Mouse (Mus musculus) liver, postnatal 0 days (tissue): Measurements from ENCODE around the gene Paqr8.

Source experiments
- CTCF ChIP-seq: sonication (generic); IDR thresholded peaks from 2 replicates; pipeline ENCODE4 v1.5.1; 2016; ENCODE audit warnings: antibody characterized with exemption, low read depth
- EP300 ChIP-seq: IDR thresholded peaks from 2 replicates; pipeline ENCODE4 v1.6.1; 2016; ENCODE audit warnings: antibody characterized with exemption, low read depth, mild to moderate bottlenecking

DNA sequence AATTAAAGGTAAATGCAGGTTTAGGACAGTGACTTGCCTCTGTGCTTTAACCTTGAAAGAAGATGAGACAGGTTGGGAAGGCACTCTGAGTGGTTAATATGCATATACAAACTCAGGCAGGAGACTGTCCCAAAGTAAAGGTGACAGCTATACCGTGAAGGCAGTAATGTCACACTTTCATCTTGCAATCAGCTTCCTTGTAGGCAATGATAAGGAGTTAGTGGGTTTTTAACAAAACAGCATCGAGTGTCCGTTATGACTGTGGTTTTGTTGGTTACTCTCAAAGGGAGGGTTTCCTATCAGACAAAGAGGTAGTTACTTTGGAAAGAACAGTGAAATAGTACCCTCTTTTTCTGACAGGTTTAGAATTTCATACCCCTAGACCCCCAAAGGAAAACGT, 38.1 kb downstream of the Paqr8 start:
- TF ChIP-seq CTCF (no peak), EP300 (peak; percentile 55; the same call in 1 of the 2 replicates)
